Mouse (Mus musculus): ENCODE data around the gene Higd1c. TPM values are rescaled to one million over a fixed set of nuclear protein-coding genes. Genes with fewer than 3 reads are reported as not detected.
"Not testable (repeated sequence)": the region's sequence is repeated elsewhere in the genome, so short reads cannot be mapped to it uniquely, and the experiment has no call there.

The Higd1c gene
- polyA plus RNA-seq, 1 experiment: not detected

DNA sequence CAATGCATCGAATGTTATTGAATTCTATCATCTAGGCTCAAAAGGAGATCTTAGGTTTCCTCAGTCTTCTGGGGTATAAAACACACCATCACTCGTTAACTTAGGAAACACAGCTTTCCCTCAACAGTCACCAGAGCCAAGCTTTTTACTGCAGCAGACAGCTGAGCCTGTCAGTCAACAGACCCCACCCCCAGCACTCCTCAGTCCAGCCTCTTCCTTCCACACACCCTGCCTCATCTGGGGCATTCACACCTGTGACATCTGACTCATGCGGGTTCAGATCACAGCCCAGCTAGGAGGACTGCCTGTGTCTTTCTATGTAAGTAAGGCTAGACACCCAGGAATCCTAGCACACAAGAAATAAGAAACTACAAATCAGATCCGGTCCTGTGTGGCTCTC lies 49.7 kb downstream of the Higd1c start:
- no peak for TF ChIP-seq GATA1 (IDR thresholded peaks at IDR 0.05; ENCODE audit: low read length)
- no peak for TF ChIP-seq TAL1 (IDR thresholded peaks at IDR 0.05; ENCODE audit: low read length)
- H3K27me3 ChIP-seq (ENCODE audit: control insufficient read depth): no peaks in the 10 kb centered on the region
- peaks cover 91% of the 10 kb centered on the region for H3K4me1 ChIP-seq (ENCODE audit: control insufficient read depth)
- H3K4me3 ChIP-seq (replicated peaks): no peak overlapping the region
- H3K36me3 ChIP-seq (ENCODE audit: control insufficient read depth): peaks cover 98% of the 10 kb centered on the region
- peaks cover 2% of the 10 kb centered on the region; the same call in 1 of the 2 replicates for H3K9me3 ChIP-seq (ENCODE audit: control insufficient read depth, low read length)

DNA sequence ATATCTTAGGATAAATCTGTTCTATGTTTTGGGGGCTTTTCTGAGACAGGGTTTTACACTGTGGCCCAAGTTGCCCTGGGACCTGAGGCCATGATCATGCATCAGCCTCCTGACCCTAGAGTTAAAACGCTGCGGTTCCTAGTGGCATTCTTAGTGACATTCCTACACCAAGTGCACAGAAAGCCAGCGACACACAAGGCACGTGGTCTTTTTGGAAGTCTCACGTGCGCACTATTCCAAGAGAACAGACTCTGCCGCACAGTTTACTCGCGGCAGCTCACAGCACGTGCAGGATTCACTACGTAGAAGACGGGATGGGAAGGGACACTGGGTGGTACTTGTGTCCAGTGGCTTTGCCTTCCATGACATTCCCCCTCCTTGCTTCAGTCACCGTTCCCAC lies 50.6 kb downstream of the Higd1c start:
- TF ChIP-seq TAL1 (IDR thresholded peaks at IDR 0.05; ENCODE audit: low read length) (no peak), GATA1 (IDR thresholded peaks at IDR 0.05; ENCODE audit: low read length) (no peak)
- Histone ChIP-seq H3K9me3 (ENCODE audit: control insufficient read depth, low read length) (peaks cover 2% of the 10 kb centered on the region; the same call in 1 of the 2 replicates), H3K27me3 (ENCODE audit: control insufficient read depth) (no peaks in the 10 kb centered on the region), H3K4me3 (replicated peaks) (no peak overlapping the region), H3K4me1 (ENCODE audit: control insufficient read depth) (peaks cover 98% of the 10 kb centered on the region), H3K36me3 (ENCODE audit: control insufficient read depth) (peaks cover 94% of the 10 kb centered on the region)

GRCm38 (mm10) chr15:100415684-100416083 lies 51.3 kb downstream of the Higd1c start:
- Histone ChIP-seq H3K4me3 (replicated peaks) (no peak overlapping the region), H3K36me3 (ENCODE audit: control insufficient read depth) (peaks cover 93% of the 10 kb centered on the region)
- TF ChIP-seq TAL1 (IDR thresholded peaks at IDR 0.05; ENCODE audit: low read length) (no peak), GATA1 (IDR thresholded peaks at IDR 0.05; ENCODE audit: low read length) (no peak)

GRCm38 (mm10) chr15:100417854-100418450 lies 53.6 kb downstream of the Higd1c start:
- Histone ChIP-seq H3K36me3 (ENCODE audit: control insufficient read depth) (peaks cover 81% of the 10 kb centered on the region), H3K9me3 (ENCODE audit: control insufficient read depth, low read length) (no peaks in the 10 kb centered on the region), H3K27me3 (ENCODE audit: control insufficient read depth) (no peaks in the 10 kb centered on the region), H3K4me3 (replicated peaks) (peak overlapping the region; percentile 93), H3K4me1 (ENCODE audit: control insufficient read depth) (peaks cover 87% of the 10 kb centered on the region)
- TF ChIP-seq GATA1 (IDR thresholded peaks at IDR 0.05; ENCODE audit: low read length): no peak
- no peak for TF ChIP-seq TAL1 (IDR thresholded peaks at IDR 0.05; ENCODE audit: low read length)

More at GRCm38 (mm10) chr15:100415684-100416083, 51.3 kb downstream of the Higd1c start:
- H3K9me3 ChIP-seq (ENCODE audit: control insufficient read depth, low read length): peaks cover 2% of the 10 kb centered on the region; the same call in 1 of the 2 replicates
- H3K27me3 ChIP-seq (ENCODE audit: control insufficient read depth): no peaks in the 10 kb centered on the region
- peaks cover 98% of the 10 kb centered on the region for H3K4me1 ChIP-seq (ENCODE audit: control insufficient read depth)

DNA sequence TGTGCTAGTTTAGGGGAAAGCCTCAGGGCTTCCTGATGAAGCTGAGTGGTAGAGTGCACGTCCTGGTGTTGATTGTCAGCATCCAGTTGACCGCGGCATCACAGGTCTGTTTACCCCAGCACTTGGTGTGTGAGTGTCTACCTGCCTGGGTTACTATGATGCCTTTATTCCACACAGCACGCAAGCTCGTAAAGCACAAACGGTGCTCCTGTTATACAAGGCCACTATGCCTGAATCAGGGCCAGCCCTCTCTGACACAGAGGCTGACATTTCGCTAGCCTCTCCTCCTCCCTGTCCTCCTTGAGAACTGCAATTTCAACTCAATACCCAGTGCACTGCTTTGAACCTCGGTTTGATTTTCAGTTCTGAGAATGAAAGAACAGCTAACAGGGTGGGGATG lies 55.0 kb downstream of the Higd1c start:
- H3K9me3 ChIP-seq (ENCODE audit: control insufficient read depth, low read length): no peaks in the 10 kb centered on the region
- H3K4me3 ChIP-seq (replicated peaks): peak overlapping the region; percentile 93
- H3K27me3 ChIP-seq (ENCODE audit: control insufficient read depth): peaks cover 11% of the 10 kb centered on the region
- peaks cover 87% of the 10 kb centered on the region for H3K4me1 ChIP-seq (ENCODE audit: control insufficient read depth)
- no peak for TF ChIP-seq TAL1 (IDR thresholded peaks at IDR 0.05; ENCODE audit: low read length)
- no peak for TF ChIP-seq GATA1 (IDR thresholded peaks at IDR 0.05; ENCODE audit: low read length)
- peaks cover 67% of the 10 kb centered on the region for H3K36me3 ChIP-seq (ENCODE audit: control insufficient read depth)

DNA sequence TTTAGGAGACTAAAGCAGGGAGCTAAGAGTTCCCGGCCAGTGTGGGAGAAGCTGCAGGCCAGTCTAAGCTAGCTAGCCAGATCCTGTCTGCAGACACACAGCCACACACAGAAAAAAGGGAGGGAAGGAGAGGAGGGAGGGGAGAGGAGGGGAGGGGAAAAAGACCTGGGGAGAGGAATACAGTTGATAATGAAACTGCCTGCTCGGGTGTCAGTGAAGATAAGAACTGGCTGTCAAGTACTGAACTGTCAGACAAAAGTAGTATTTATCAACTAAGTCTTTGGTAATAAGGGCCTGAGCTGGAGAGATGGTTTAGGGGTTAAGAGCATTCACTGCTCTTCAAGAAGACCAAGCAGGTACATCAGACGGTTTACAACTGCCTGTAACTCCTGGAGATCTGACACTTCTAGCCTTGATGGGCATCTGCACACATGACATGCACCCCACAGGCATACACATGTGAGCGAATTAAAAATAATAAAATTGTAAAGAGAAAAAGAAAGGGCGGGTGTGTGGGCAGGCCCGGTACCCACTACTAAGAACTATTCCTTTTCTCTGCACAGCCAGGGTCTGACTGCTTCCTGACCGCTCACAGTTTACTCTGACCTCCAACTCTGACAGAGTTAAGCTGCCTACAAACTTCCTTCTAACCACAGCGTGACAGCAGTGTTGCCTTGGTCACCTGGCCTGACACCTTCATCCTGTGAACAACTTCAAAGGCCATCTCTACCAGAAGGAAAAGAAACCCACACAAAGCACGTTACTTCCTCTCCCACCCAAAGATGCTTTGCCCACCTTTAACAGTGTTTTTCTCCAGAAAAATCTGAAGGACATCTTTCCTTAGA lies 55.8 kb downstream of the Higd1c start:
- Histone ChIP-seq H3K36me3 (ENCODE audit: control insufficient read depth) (peaks cover 59% of the 10 kb centered on the region), H3K4me3 (replicated peaks) (peak overlapping the region; percentile 93), H3K27me3 (ENCODE audit: control insufficient read depth) (peaks cover 19% of the 10 kb centered on the region), H3K4me1 (ENCODE audit: control insufficient read depth) (peaks cover 84% of the 10 kb centered on the region), H3K9me3 (ENCODE audit: control insufficient read depth, low read length) (no peaks in the 10 kb centered on the region)
- TF ChIP-seq GATA1 (IDR thresholded peaks at IDR 0.05; ENCODE audit: low read length) (peak; percentile 89), TAL1 (IDR thresholded peaks at IDR 0.05; ENCODE audit: low read length) (peak; percentile 86)

DNA sequence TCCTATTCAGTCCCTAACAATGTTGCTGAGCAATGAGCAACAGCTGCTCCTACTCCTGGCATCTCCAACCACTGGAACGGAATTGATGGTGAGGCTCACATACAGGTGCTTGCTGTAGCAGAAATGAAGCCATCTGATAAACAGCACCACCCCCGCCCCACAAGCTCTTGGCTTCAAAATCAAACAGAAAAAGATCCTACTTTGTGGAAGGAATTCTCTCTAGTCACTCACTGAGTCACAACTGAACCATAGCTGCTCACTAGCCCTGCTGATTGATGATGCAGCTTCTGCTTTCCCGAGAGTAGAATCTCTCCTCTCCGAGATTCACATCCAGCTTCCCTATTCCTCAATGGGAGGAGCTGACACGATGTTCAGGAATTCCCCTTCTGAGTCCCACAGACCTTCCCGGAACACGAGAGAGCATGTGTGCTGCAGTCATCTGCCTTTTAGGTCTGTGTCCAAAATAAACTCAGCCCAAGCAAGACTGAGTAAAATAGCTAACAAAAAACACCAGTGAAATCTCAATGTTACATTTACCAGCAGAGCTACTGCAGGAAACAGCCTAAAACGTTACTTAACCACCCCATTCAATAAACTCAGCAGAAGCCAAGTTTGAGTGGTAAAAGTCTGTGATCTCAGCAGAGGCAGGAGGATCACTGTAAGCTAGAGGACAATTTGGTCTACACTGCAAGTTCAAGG lies 56.9 kb downstream of the Higd1c start:
- peaks cover 73% of the 10 kb centered on the region for H3K4me1 ChIP-seq (ENCODE audit: control insufficient read depth)
- H3K27me3 ChIP-seq (ENCODE audit: control insufficient read depth): peaks cover 30% of the 10 kb centered on the region

DNA sequence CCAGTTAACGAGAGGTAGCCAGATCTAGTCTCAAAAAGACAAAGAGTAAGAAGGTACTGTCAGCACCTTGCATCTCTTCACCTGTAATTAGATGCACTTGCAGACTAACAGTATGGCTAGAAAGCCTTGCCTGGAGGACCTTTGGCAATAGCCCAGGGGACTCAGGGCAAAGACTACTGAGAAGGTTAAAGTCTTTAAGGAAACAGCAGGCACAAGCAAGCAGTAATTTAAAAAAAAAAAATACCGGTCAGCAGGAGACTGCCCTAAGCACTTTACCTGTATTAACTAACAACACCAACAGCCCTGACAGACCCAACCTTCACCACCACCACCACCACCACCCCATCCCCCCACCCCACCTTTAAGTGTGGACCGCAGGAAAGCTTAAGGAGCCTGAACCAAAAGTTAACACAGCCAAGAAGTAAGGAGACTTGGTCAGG lies 57.4 kb downstream of the Higd1c start, which contains the start of gene Gm5475:
Gene Gm5475 (plus strand): TSS at position 390 of the 440 bp plus-strand sequence.
- Histone ChIP-seq H3K4me3 (replicated peaks) (peak within 1 kb of the TSS; percentile 93), H3K27me3 (ENCODE audit: control insufficient read depth) (peaks cover 36% of the 10 kb centered on the region), H3K4me1 (ENCODE audit: control insufficient read depth) (peaks cover 68% of the 10 kb centered on the region), H3K36me3 (ENCODE audit: control insufficient read depth) (peaks cover 42% of the 10 kb centered on the region)
- not testable (repeated sequence) for H3K9me3 ChIP-seq (ENCODE audit: control insufficient read depth, low read length)

More for the DNA sequence above, 56.9 kb downstream of the Higd1c start:
- peak overlapping the region; percentile 93 for H3K4me3 ChIP-seq (replicated peaks)
- no peaks in the 10 kb centered on the region for H3K9me3 ChIP-seq (ENCODE audit: control insufficient read depth, low read length)
- TF ChIP-seq TAL1 (IDR thresholded peaks at IDR 0.05; ENCODE audit: low read length): no peak
- TF ChIP-seq GATA1 (IDR thresholded peaks at IDR 0.05; ENCODE audit: low read length): peak; percentile 86
- peaks cover 48% of the 10 kb centered on the region for H3K36me3 ChIP-seq (ENCODE audit: control insufficient read depth)

DNA sequence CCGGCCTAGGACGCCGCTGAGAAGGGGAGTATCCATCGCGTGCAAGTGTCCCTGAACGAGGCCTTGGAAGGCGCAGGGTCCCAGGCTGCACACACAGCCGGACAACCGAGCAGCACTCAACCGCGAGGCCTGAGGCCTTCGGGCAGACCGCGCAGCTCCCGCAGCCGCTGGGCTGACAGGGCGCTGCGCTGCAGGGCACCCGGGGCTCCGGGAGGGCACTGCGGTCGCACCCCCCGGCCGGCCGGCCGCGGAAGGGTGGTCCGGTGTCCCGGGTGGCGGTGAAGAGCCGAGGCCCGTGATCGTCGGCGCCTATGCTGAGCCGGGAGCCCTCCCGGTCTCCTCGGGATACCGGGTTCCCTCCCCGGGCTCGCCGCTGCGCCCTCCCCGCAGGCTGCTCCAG lies 58.1 kb downstream of the Higd1c start:
- peak overlapping the region; percentile 93 for H3K4me3 ChIP-seq (replicated peaks)
- peaks cover 2% of the 10 kb centered on the region; the same call in 1 of the 2 replicates for H3K9me3 ChIP-seq (ENCODE audit: control insufficient read depth, low read length)
- peaks cover 61% of the 10 kb centered on the region for H3K4me1 ChIP-seq (ENCODE audit: control insufficient read depth)
- peaks cover 42% of the 10 kb centered on the region for H3K27me3 ChIP-seq (ENCODE audit: control insufficient read depth)
- H3K36me3 ChIP-seq (ENCODE audit: control insufficient read depth): peaks cover 36% of the 10 kb centered on the region
- TF ChIP-seq GATA1 (IDR thresholded peaks at IDR 0.05; ENCODE audit: low read length): no peak
- TF ChIP-seq TAL1 (IDR thresholded peaks at IDR 0.05; ENCODE audit: low read length): no peak
